Mouse (Mus musculus): ENCODE measurements around the gene Pdzk1. TPM values are rescaled to one million over a fixed set of nuclear protein-coding genes. Genes with fewer than 3 reads are reported as not detected.
A peak's percentile ranks its signal among the peaks of the same experiment; 100 is the strongest.

The Pdzk1 gene
- total and polyA plus RNA-seq, 3 experiments, result 0.13 TPM; not detected in 2

DNA sequence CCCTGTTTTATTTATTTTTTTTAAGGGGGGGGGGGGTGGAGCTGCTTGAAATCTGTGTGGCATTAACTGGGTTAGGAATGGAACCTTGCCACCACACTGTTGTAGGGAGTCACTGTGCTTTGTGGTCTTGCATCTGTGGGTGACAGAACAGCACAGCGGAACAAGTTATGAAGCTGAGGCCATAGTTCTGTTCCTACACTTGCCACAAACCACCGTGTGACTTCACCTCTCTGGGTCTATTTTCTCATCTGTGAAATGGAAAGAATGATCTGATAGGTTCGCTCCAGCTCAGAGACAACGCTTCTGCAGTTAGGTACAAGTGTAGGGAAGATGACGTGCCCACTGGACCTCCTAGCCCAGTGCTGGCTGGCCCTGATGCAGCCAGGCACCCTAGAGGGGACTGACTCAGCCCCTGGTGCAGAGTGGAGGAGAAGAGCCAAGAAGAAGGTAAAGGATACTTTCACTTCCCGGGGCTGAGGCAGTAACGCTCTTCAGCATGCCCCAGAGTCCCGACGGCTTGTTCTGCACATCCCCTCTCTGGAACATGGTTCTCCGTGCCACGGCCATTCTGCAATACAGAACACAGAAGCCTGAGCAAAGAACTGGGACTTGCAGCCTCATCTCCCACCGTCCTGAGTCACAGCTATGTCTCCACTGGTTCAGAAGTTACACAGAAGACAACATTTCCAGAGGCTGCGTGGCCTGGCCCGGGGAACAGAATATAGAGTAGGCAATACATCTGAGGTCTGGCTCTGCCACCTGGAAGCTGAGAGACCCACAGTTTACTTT lies 53.2 kb downstream of the Pdzk1 start:
- in situ Hi-C loops (cut with MboI; ENCODE audit: low pct_ligation_motif_present, low pct_unique_long_range_greater_than_20kb, low sequenced_read_pairs) (no loop called here), dilution Hi-C loops (cut with MboI; ENCODE audit: extremely low pct_ligation_motif_present, extremely low pct_unique_long_range_greater_than_20kb, low sequenced_read_pairs) (no loop called here)
- Histone ChIP-seq H3K27ac (ENCODE audit: insufficient read depth, low read depth) (peak overlapping the region; percentile 61), H3K9ac (ENCODE audit: insufficient read depth, low read depth) (no peak overlapping the region), H3K4me3 (replicated peaks in 1 of 3; ENCODE audit: low read depth in 2 of 3, low read length in 2 of 3, poor library complexity in 1 of 3) (no peak overlapping the region), H3K4me1 (ENCODE audit: control insufficient read depth in 1 of 2, insufficient read depth in 2 of 2) (peaks cover 18 to 36% of the 10 kb centered on the region in 2 experiments), H3K9me3 (replicated peaks; ENCODE audit: low read length) (no peaks in the 10 kb centered on the region), H3K27me3 (replicated peaks) (no peaks in the 10 kb centered on the region), H3K79me2 (replicated peaks; ENCODE audit: control insufficient read depth, extremely low read depth, insufficient read depth, poor library complexity, severe bottlenecking) (no peaks in the 10 kb centered on the region), H3K36me3 (replicated peaks in 1 of 2; ENCODE audit: control insufficient read depth in 1 of 2, insufficient read depth in 1 of 2, low read length in 1 of 2) (peaks cover 21 to 83% of the 10 kb centered on the region in 2 experiments), H3K4me2 (ENCODE audit: insufficient read depth, low read depth, poor library complexity, severe bottlenecking) (no peak overlapping the region)
- TF ChIP-seq JUND (conservative IDR thresholded peaks at IDR 0.05; ENCODE audit: low read depth, low read length) (peak; percentile 67; the same call in 1 of the 2 replicates), SIN3A (IDR thresholded peaks at IDR 0.05; ENCODE audit: low read length) (peak; percentile 60; the same call in 1 of the 2 replicates), MAFK (IDR thresholded peaks at IDR 0.05; ENCODE audit: insufficient replicate concordance, low read length) (0 out of 2 replicates have a peak, but pooled peaks have one; percentile 25), MAZ (IDR thresholded peaks at IDR 0.05; ENCODE audit: low read depth, low read length) (no peak), RAD21 (IDR thresholded peaks at IDR 0.05; ENCODE audit: low read depth, low read length) (no peak), POLR2AphosphoS2 (IDR thresholded peaks at IDR 0.05; ENCODE audit: low read depth, low read length) (no peak), USF2 (conservative IDR thresholded peaks at IDR 0.05; ENCODE audit: low read depth, low read length) (no peak), PAX5 (IDR thresholded peaks at IDR 0.05; ENCODE audit: low read length) (no peak), UBTF (IDR thresholded peaks at IDR 0.05; ENCODE audit: low read depth, low read length) (0 out of 2 replicates have a peak, but pooled peaks have one; percentile 32), NELFE (IDR thresholded peaks at IDR 0.05; ENCODE audit: low read depth, low read length) (no peak), CHD1 (IDR thresholded peaks at IDR 0.05; ENCODE audit: low read depth, low read length) (no peak), ETS1 (conservative IDR thresholded peaks at IDR 0.05; ENCODE audit: low read depth, low read length) (peak; percentile 94), NRF1 (IDR thresholded peaks at IDR 0.05; ENCODE audit: low read depth, low read length) (no peak), EP300 (IDR thresholded peaks at IDR 0.05; ENCODE audit: low read length) (peak; percentile 73), MYC (IDR thresholded peaks at IDR 0.05; ENCODE audit: low read depth, low read length) (no peak), HCFC1 (IDR thresholded peaks at IDR 0.05; ENCODE audit: low read depth, low read length) (no peak), TBP (conservative IDR thresholded peaks at IDR 0.05; ENCODE audit: low read depth, low read length) (0 out of 2 replicates have a peak, but pooled peaks have one; percentile 20), ELF1 (IDR thresholded peaks at IDR 0.05; ENCODE audit: low read depth, low read length) (no peak), ZNF384 (IDR thresholded peaks at IDR 0.05; ENCODE audit: low read depth, low read length) (0 out of 2 replicates have a peak, but pooled peaks have one; percentile 10), BHLHE40 (IDR thresholded peaks at IDR 0.05; ENCODE audit: low read depth, low read length) (peak; percentile 54), E2F4 (IDR thresholded peaks at IDR 0.05; ENCODE audit: insufficient replicate concordance, low read depth, low read length) (no peak), CTCF (conservative IDR thresholded peaks at IDR 0.05 in 1 of 2, IDR thresholded peaks at IDR 0.05 in 1 of 2; ENCODE audit: low read depth in 2 of 2, low read length in 2 of 2) (no peak), GABPA (IDR thresholded peaks at IDR 0.05; ENCODE audit: insufficient replicate concordance, low read depth, low read length) (no peak), ZMIZ1 (IDR thresholded peaks at IDR 0.05; ENCODE audit: low read depth, low read length) (no peak), MEF2A (IDR thresholded peaks at IDR 0.05; ENCODE audit: borderline replicate concordance, low read depth, low read length) (peak; percentile 73; the same call in 1 of the 2 replicates), TCF12 (IDR thresholded peaks at IDR 0.05; ENCODE audit: low read depth, low read length) (peak; percentile 50; the same call in 1 of the 2 replicates), JUN (IDR thresholded peaks at IDR 0.05; ENCODE audit: insufficient read depth, low read depth, low read length) (peak; percentile 73), MXI1 (IDR thresholded peaks at IDR 0.05; ENCODE audit: low read depth, low read length) (0 out of 2 replicates have a peak, but pooled peaks have one; percentile 29), CHD2 (IDR thresholded peaks at IDR 0.05; ENCODE audit: low read length) (no peak), MAX (IDR thresholded peaks at IDR 0.05; ENCODE audit: low read length) (no peak), ZKSCAN1 (IDR thresholded peaks at IDR 0.05; ENCODE audit: borderline replicate concordance, low read depth, low read length) (no peak)
- DNase-seq (ENCODE audit: extremely low read depth), result peak; percentile 79

Data from CH12.LX (cell line).